Mouse (Mus musculus) thymus, adult 2 months (tissue): ENCODE data around the gene Ppp1r3e.

ENCODE experiments used
- CTCF ChIP-seq: fragments of 200-500 bp; IDR thresholded peaks from 2 replicates; pipeline ENCODE4 v1.5.1; 2012; ENCODE audit warnings: mild to moderate bottlenecking, control low read depth, low read length, moderate library complexity, borderline replicate concordance; ENCODE audit not compliant: control insufficient read depth, poor library complexity, insufficient read depth; ENCODE audit errors: extremely low read depth
- POLR2A ChIP-seq: fragments of 200-500 bp; IDR thresholded peaks from 2 replicates; pipeline ENCODE4 v1.6.1; 2012; ENCODE audit warnings: mild to moderate bottlenecking, low read length, control low read depth, moderate library complexity; ENCODE audit not compliant: control insufficient read depth, poor library complexity, insufficient read depth; ENCODE audit errors: extremely low read depth

DNA sequence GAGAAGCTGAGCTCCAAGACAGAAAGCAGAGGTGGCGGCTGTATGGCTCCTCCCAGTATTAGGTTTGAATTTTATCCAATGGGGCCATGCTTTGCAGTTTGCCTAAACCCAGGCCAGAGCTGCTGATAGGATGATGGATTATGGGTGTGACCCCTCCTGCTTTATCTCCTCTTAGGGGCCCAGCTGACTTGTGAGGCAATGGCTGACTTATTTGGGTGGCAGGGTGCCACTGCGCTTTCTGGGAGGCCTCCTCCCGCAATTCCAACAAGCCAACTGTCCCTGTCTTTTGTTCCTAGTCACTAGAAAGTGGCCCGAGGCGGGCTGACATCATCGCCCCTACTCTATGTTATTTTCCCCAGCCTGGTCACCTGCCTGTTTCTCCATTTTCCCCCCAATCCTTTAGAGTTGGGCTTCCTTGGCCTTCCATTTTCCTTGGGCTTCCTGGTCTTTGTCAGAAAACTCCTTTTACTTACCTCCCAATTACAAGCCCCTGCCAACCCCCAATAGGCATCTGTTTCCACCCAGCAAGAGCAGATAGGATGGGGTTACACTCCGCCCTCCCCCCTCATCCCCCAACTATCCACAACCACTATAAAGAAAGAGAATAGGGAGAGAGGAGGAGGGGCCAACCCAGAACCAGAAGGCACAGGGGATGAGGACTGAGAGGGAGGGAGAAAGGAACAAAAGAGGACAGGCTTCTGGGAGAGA is 47.4 kb upstream of the Ppp1r3e start:
- TF ChIP-seq POLR2A (no peak), CTCF (no peak)
